Mouse (Mus musculus) CH12.LX (cell line): ENCODE data around the gene Dph1. TPM values are rescaled to one million over a fixed set of nuclear protein-coding genes. Genes with fewer than 3 reads are reported as not detected.
A peak's percentile ranks its signal among the peaks of the same experiment; 100 is the strongest.

Experiments used
- DNase-seq: peaks from one replicate; pipeline ENCODE4 v3.0.0-alpha.2; 2013; ENCODE audit errors: extremely low read depth
- H3K27ac ChIP-seq: 2 replicates; pipeline ENCODE4 v1.5.1; 2012; ENCODE audit warnings: low read depth, mild to moderate bottlenecking, control low read depth, moderate library complexity; ENCODE audit not compliant: insufficient read depth
- H3K27me3 ChIP-seq: replicated peaks from 2 replicates; pipeline ENCODE3; 2012; ENCODE audit warnings: inconsistent platforms
- H3K36me3 ChIP-seq, 2 experiments: replicated peaks in 1 of 2; 2 replicates each; pipeline versions ENCODE3 to v1.6.1; 2012; ENCODE audit warnings: inconsistent platforms in 1 of 2, low read length in 1 of 2, mild to moderate bottlenecking in 1 of 2, mixed read lengths in 1 of 2, moderate library complexity in 1 of 2; ENCODE audit not compliant: control insufficient read depth in 1 of 2, insufficient read depth in 1 of 2
- H3K4me1 ChIP-seq, 2 experiments: 2 replicates each; pipeline ENCODE4 v1.6.1; 2012; ENCODE audit warnings: inconsistent platforms in 1 of 2, moderate library complexity in 1 of 2; ENCODE audit not compliant: insufficient read depth in 2 of 2, control insufficient read depth in 1 of 2
- H3K4me2 ChIP-seq: 2 replicates; pipeline ENCODE4 v1.6.1; 2012; ENCODE audit warnings: low read depth, mild to moderate bottlenecking, control low read depth; ENCODE audit not compliant: poor library complexity, insufficient read depth, severe bottlenecking
- H3K4me3 ChIP-seq, 3 experiments: fragments of 150-350 bp in 1 of 3; sonication (generic) in 1 of 3; replicated peaks in 1 of 3; 2 replicates each; pipeline versions ENCODE3 to v1.5.1; 2011 to 2012; ENCODE audit warnings: low read depth in 2 of 3, low read length in 2 of 3, mild to moderate bottlenecking in 2 of 3, moderate library complexity in 2 of 3, control low read depth in 1 of 3, improper control_type of control experiment in 1 of 3, inconsistent platforms in 1 of 3, mixed read lengths in 1 of 3; ENCODE audit not compliant: poor library complexity in 1 of 3
- H3K79me2 ChIP-seq: replicated peaks from 2 replicates; pipeline ENCODE4 v1.6.1; 2012; ENCODE audit warnings: mild to moderate bottlenecking, moderate library complexity; ENCODE audit not compliant: control insufficient read depth, poor library complexity, insufficient read depth, severe bottlenecking; ENCODE audit errors: extremely low read depth
- H3K9ac ChIP-seq: 2 replicates; pipeline ENCODE4 v1.6.1; 2012; ENCODE audit warnings: low read depth, mild to moderate bottlenecking, control low read depth, moderate library complexity; ENCODE audit not compliant: insufficient read depth
- H3K9me3 ChIP-seq: replicated peaks from 2 replicates; pipeline ENCODE3; 2012; ENCODE audit warnings: low read length, inconsistent platforms, mixed read lengths
- CHD1 ChIP-seq: IDR thresholded peaks from 2 replicates; pipeline ENCODE4 v1.6.1; 2012; ENCODE audit warnings: low read depth, low read length, improper control_type of control experiment, inconsistent platforms
- CHD2 ChIP-seq: IDR thresholded peaks from 2 replicates; pipeline ENCODE4 v1.6.1; 2011; ENCODE audit warnings: low read length, improper control_type of control experiment
- EP300 ChIP-seq: IDR thresholded peaks from 2 replicates; pipeline ENCODE4 v1.6.1; 2011; ENCODE audit warnings: low read length, improper control_type of control experiment
- ETS1 ChIP-seq: conservative IDR thresholded peaks from 2 replicates; pipeline ENCODE4 v1.6.1; 2012; ENCODE audit warnings: low read depth, mild to moderate bottlenecking, inconsistent platforms, low read length, improper control_type of control experiment, moderate library complexity
- GABPA ChIP-seq: IDR thresholded peaks from 2 replicates; pipeline ENCODE4 v1.6.1; 2012; ENCODE audit warnings: low read depth, low read length, improper control_type of control experiment, inconsistent platforms; ENCODE audit not compliant: insufficient replicate concordance
- JUND ChIP-seq: conservative IDR thresholded peaks from 2 replicates; pipeline ENCODE4 v1.6.1; 2011; ENCODE audit warnings: low read depth, low read length, improper control_type of control experiment
- KAT2A ChIP-seq: IDR thresholded peaks from 2 replicates; pipeline ENCODE4 v1.6.1; 2012; ENCODE audit warnings: low read length, improper control_type of control experiment, inconsistent platforms; ENCODE audit not compliant: insufficient replicate concordance
- MAFK ChIP-seq: IDR thresholded peaks from 2 replicates; pipeline ENCODE4 v1.6.1; 2011; ENCODE audit warnings: low read length, improper control_type of control experiment; ENCODE audit not compliant: insufficient replicate concordance
- MAX ChIP-seq: IDR thresholded peaks from 2 replicates; pipeline ENCODE4 v1.6.1; 2011; ENCODE audit warnings: low read length, improper control_type of control experiment
- MEF2A ChIP-seq: IDR thresholded peaks from 2 replicates; pipeline ENCODE4 v1.6.1; 2014; ENCODE audit warnings: low read depth, mild to moderate bottlenecking, inconsistent platforms, low read length, improper control_type of control experiment, borderline replicate concordance
- MXI1 ChIP-seq: IDR thresholded peaks from 2 replicates; pipeline ENCODE4 v1.6.1; 2011; ENCODE audit warnings: mild to moderate bottlenecking, low read depth, low read length, improper control_type of control experiment
- MYC ChIP-seq: IDR thresholded peaks from 2 replicates; pipeline ENCODE4 v1.6.1; 2011; ENCODE audit warnings: low read depth, mild to moderate bottlenecking, improper control_type of control experiment, low read length
- NELFE ChIP-seq: IDR thresholded peaks from 2 replicates; pipeline ENCODE4 v1.6.1; 2011; ENCODE audit warnings: low read depth, low read length, improper control_type of control experiment
- NRF1 ChIP-seq: IDR thresholded peaks from 2 replicates; pipeline ENCODE4 v1.6.1; 2014; ENCODE audit warnings: low read depth, mild to moderate bottlenecking, inconsistent platforms, low read length, improper control_type of control experiment, moderate library complexity
- POLR2A ChIP-seq: IDR thresholded peaks from 2 replicates; pipeline ENCODE4 v1.6.1; 2011; ENCODE audit warnings: low read depth, mild to moderate bottlenecking, improper control_type of control experiment, low read length
- POLR2AphosphoS2 ChIP-seq: IDR thresholded peaks from 2 replicates; pipeline ENCODE4 v1.6.1; 2011; ENCODE audit warnings: low read depth, low read length, improper control_type of control experiment
- RAD21 ChIP-seq: IDR thresholded peaks from 2 replicates; pipeline ENCODE4 v1.6.1; 2011; ENCODE audit warnings: low read depth, mild to moderate bottlenecking, low read length, improper control_type of control experiment, moderate library complexity
- SIN3A ChIP-seq: IDR thresholded peaks from 2 replicates; pipeline ENCODE4 v1.6.1; 2012; ENCODE audit warnings: low read length, improper control_type of control experiment, inconsistent platforms
- SMC3 ChIP-seq: IDR thresholded peaks from 2 replicates; pipeline ENCODE4 v1.6.1; 2011; ENCODE audit warnings: low read depth, low read length, improper control_type of control experiment
- TBP ChIP-seq: conservative IDR thresholded peaks from 2 replicates; pipeline ENCODE4 v1.6.1; 2011; ENCODE audit warnings: low read depth, low read length, improper control_type of control experiment
- TCF12 ChIP-seq: IDR thresholded peaks from 2 replicates; pipeline ENCODE4 v1.6.1; 2014; ENCODE audit warnings: low read depth, mild to moderate bottlenecking, inconsistent platforms, low read length, improper control_type of control experiment
- USF1 ChIP-seq: IDR thresholded peaks from 2 replicates; pipeline ENCODE4 v1.6.1; 2014; ENCODE audit warnings: low read depth, mild to moderate bottlenecking, inconsistent platforms, low read length, improper control_type of control experiment
- USF2 ChIP-seq: conservative IDR thresholded peaks from 2 replicates; pipeline ENCODE4 v1.6.1; 2011; ENCODE audit warnings: low read depth, low read length, improper control_type of control experiment
- ZKSCAN1 ChIP-seq: IDR thresholded peaks from 2 replicates; pipeline ENCODE4 v1.6.1; 2012; ENCODE audit warnings: low read depth, inconsistent platforms, low read length, improper control_type of control experiment, borderline replicate concordance
- ZNF384 ChIP-seq: IDR thresholded peaks from 2 replicates; pipeline ENCODE4 v1.6.1; 2012; ENCODE audit warnings: low read depth, low read length, improper control_type of control experiment, inconsistent platforms
- dilution Hi-C: fragments of 300-500 bp; cut with MboI; formaldehyde crosslinking; loops from 2 replicates; pipeline ENCODE4 v1.14.3; 2020; ENCODE audit warnings: low sequenced_read_pairs; ENCODE audit not compliant: extremely low pct_unique_long_range_greater_than_20kb, extremely low pct_ligation_motif_present
- in situ Hi-C: fragments of 300-500 bp; cut with MboI; formaldehyde crosslinking; loops from 3 replicates; pipeline ENCODE4 v1.14.3; 2019; ENCODE audit warnings: low sequenced_read_pairs, low pct_ligation_motif_present, low pct_unique_long_range_greater_than_20kb, mixed read lengths
- polyA plus RNA-seq: library from polyadenylated mRNA; unstranded; fragments of >175 nt; gene quantifications from 2 replicates; pipeline ENCODE4 v1.2.1, GENCODE M21; 2012; ENCODE audit warnings: low read depth; ENCODE audit not compliant: insufficient read length
- total RNA-seq, 2 experiments: library from RNA; depleted of rRNA; stranded (reverse); fragments of 300-350 nt in 1 of 2; fragments of >200 nt in 1 of 2; gene quantifications; 2 replicates each; pipeline ENCODE4 v1.2.3; 2012 to 2014

Dph1 gene
- total and polyA plus RNA-seq, 3 experiments = 47.7 to 57.0 (median 54.7) TPM

DNA sequence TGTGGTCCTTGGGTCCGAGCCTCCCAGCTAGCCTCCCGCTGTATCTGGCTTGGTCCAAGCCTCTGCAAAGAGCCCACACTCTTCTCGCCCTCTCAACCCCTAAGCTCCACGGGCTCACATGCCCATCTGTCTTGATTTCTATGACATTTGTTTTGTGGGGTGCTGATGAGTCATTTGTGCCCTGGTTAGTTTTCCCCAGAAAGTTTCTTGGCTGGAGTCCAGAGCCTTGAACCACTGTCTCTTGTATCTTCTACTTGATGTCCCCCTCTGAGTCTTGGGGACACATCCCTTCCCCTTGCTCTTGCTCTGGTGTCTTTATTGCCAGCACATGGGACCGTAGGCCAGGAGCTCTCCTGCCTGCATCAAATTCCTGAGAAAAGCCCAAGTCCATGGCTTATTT lies 8.9 kb upstream of the Dph1 start:
- no peak overlapping the region for H3K27ac ChIP-seq
- TF ChIP-seq USF1 (no peak), MXI1 (no peak), MEF2A (no peak), JUND (peak; percentile 34; the same call in 1 of the 2 replicates), TBP (no peak), CHD2 (no peak)
- H3K4me3 ChIP-seq = no peak overlapping the region
- peaks cover 2% of the 10 kb centered on the region for H3K9me3 ChIP-seq
- no peak overlapping the region for H3K9ac ChIP-seq
- dilution Hi-C loops (no loop called here), in situ Hi-C loops (no loop called here)
- H3K27me3 ChIP-seq = peaks cover 62% of the 10 kb centered on the region
- peaks cover 8 to 19% of the 10 kb centered on the region in 2 experiments for H3K4me1 ChIP-seq
- H3K79me2 ChIP-seq = no peaks in the 10 kb centered on the region
- H3K36me3 ChIP-seq = no peaks in the 10 kb centered on the region
- no peak overlapping the region for H3K4me2 ChIP-seq
- no peak for DNase-seq

GRCm38 (mm10) chr11:75198792-75199191 lies 7.8 kb upstream of the Dph1 start:
- dilution Hi-C loops = no loop called here
- no peak overlapping the region for H3K4me3 ChIP-seq

GRCm38 (mm10) chr11:75197956-75198355 lies 6.9 kb upstream of the Dph1 start:
- TF ChIP-seq EP300 = no peak
- no peak for TF ChIP-seq NELFE
- no peak for TF ChIP-seq CHD1
- no peak for TF ChIP-seq USF2
- no peak for TF ChIP-seq GABPA
- TF ChIP-seq SMC3 = no peak
- no peak for TF ChIP-seq TBP
- TF ChIP-seq POLR2AphosphoS2 = no peak
- TF ChIP-seq MAX = no peak
- no peak for TF ChIP-seq POLR2A
- no peak for TF ChIP-seq NRF1
- no peak for TF ChIP-seq ETS1
- TF ChIP-seq MAFK = no peak
- TF ChIP-seq MYC = no peak
- dilution Hi-C loops (no loop called here), in situ Hi-C loops (no loop called here)
- Histone ChIP-seq H3K9ac (no peak overlapping the region), H3K4me2 (peak overlapping the region; percentile 23; the same call in 1 of the 2 replicates), H3K27ac (no peak overlapping the region), H3K79me2 (no peaks in the 10 kb centered on the region), H3K4me1 (peaks cover 11 to 28% of the 10 kb centered on the region in 2 experiments), H3K36me3 (no peaks in the 10 kb centered on the region), H3K4me3 (no peak overlapping the region), H3K27me3 (peaks cover 73% of the 10 kb centered on the region), H3K9me3 (peaks cover 10% of the 10 kb centered on the region)
- peak; percentile 34 for DNase-seq

More at GRCm38 (mm10) chr11:75198792-75199191, 7.8 kb upstream of the Dph1 start:
- Histone ChIP-seq H3K4me2 (no peak overlapping the region), H3K4me1 (peaks cover 11 to 22% of the 10 kb centered on the region in 2 experiments), H3K27ac (no peak overlapping the region), H3K27me3 (peaks cover 72% of the 10 kb centered on the region), H3K9ac (no peak overlapping the region), H3K9me3 (peaks cover 6% of the 10 kb centered on the region), H3K36me3 (no peaks in the 10 kb centered on the region), H3K79me2 (no peaks in the 10 kb centered on the region)
- no peak for DNase-seq
- in situ Hi-C loops = no loop called here
- TF ChIP-seq ZNF384 = no peak
- no peak for TF ChIP-seq SIN3A
- no peak for TF ChIP-seq TCF12
- TF ChIP-seq NRF1 = no peak
- no peak for TF ChIP-seq RAD21
- TF ChIP-seq CHD1 = no peak
- no peak for TF ChIP-seq CHD2
- no peak for TF ChIP-seq MAFK
- TF ChIP-seq KAT2A = no peak
- TF ChIP-seq MYC = no peak
- no peak for TF ChIP-seq SMC3
- no peak for TF ChIP-seq TBP
- TF ChIP-seq ZKSCAN1 = no peak
